Comparison of ENCODE assay signal across 9 mouse cellular contexts in the genomic region with DNA sequence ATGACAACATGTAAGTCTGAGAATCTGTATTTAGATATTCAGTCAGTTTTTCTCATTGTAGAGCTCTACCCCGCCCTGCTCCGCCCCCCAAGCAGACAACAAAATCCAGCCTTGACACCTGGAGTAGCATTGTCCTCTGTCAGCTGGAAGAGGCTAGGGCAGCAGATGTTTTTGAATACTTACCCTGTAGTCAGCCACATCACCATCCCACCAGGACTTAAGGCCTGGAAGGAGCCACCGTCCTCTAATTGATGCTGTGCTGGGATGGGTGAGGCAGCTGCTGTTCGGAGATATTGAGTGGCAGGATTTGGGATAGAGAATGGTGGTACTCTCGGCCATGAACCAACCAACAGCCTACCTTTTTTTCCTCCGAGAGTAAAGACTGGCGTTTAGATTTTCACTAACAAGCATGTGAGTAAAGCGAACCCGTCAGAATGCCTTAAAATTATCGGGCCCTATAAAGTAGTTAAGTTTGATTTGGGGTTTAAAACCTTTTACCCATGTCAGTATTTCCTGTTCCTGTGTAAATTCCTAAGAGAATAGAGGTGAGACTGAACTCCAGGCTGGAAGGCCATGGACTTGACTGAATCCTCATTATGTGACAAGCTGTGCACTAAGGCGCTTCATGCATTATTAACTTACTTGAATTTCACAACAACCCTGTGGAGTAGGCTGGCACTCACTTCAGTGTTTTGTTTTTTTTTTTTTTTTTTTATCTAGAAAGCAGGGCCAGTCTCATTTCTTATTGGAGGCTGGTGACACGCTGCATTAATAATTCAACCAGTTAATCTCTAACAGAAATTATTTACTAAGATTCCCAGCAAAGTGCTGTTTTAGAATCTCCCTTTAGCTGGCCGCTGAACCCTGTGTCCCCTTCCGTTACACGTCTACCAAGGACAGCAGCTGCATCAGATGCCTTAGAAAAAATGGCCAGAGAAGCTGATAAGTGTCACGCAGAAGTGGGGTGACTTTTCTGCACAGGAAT. TPM values are rescaled to one million over a fixed set of nuclear protein-coding genes. Genes with fewer than 3 reads are reported as not detected.
A peak's percentile ranks its signal among the peaks of the same experiment; 100 is the strongest.
DNase-seq lines count a peak whose midpoint lies in the region; ATAC-seq lines count a peak whose summit lies in the region.
"Had no signal": no experiment of that assay in that cellular context is flagged by ENCODE, and none has a peak within 500 bp of the region (broad histone marks: within the 10 kb centered on the region; RNA-seq: fewer than 3 reads in every experiment).

No protein-coding gene starts in this region.

- 0 out of 2 replicates have a peak overlapping the region, but pooled peaks have one; percentile 35 for H3K9ac ChIP-seq in hindbrain, embryonic 14.5 days
- peak overlapping the region; percentile 28; the same call in 1 of the 2 replicates for H3K9ac ChIP-seq in midbrain, embryonic 11.5 days (ENCODE audit: low read length)
- H3K9ac ChIP-seq: heart, embryonic 15.5 days had no signal

- no peaks in the 10 kb centered on the region for H3K27me3 ChIP-seq in hindbrain, embryonic 14.5 days (ENCODE audit: control insufficient read depth, insufficient read depth, low read length)
- no peaks in the 10 kb centered on the region for H3K27me3 ChIP-seq in midbrain, embryonic 11.5 days (ENCODE audit: control insufficient read depth, insufficient read depth, low read length)
- H3K27me3 ChIP-seq: heart, embryonic 15.5 days had no signal

- peaks cover 43% of the 10 kb centered on the region for H3K4me1 ChIP-seq in hindbrain, embryonic 14.5 days (replicated peaks; ENCODE audit: control insufficient read depth, insufficient read depth, low read length)
- peaks cover 38% of the 10 kb centered on the region for H3K4me1 ChIP-seq in midbrain, embryonic 11.5 days (ENCODE audit: control insufficient read depth, insufficient read depth, low read length)
- H3K4me1 ChIP-seq: heart, embryonic 15.5 days had no signal

- WGBS in hindbrain, embryonic 14.5 days, result 20% methylated on average over 16 of the region's 16 CpGs
- 22% methylated on average over 16 of the region's 16 CpGs for WGBS in midbrain, embryonic 11.5 days

- no peaks in the 10 kb centered on the region for H3K9me3 ChIP-seq in hindbrain, embryonic 14.5 days (ENCODE audit: control insufficient read depth, low read length)
- H3K9me3 ChIP-seq in midbrain, embryonic 11.5 days (ENCODE audit: control insufficient read depth, low read length), result no peaks in the 10 kb centered on the region
- H3K9me3 ChIP-seq: heart, embryonic 15.5 days had no signal

- peak; percentile 46 for ATAC-seq in hindbrain, embryonic 14.5 days (ENCODE audit: low FRiP score)
- ATAC-seq in midbrain, embryonic 11.5 days (ENCODE audit: low FRiP score), result peak; percentile 48

- DNase-seq in ES-CJ7 (ENCODE audit: low read depth, low spot score) (peak; percentile 43), R1 (ENCODE audit: low read depth, low spot score) (peak; percentile 81)
- DNase-seq in hindbrain, embryonic 14.5 days (ENCODE audit: low spot score), result no peak
- DNase-seq in midbrain, embryonic 11.5 days (ENCODE audit: low spot score, missing footprints), result peak; percentile 91
- no peak for DNase-seq in heart, adult 8-10 months (ENCODE audit: low spot score)
- no peak for DNase-seq in spleen, adult 18-20 months
- DNase-seq in thymus, postnatal 0 days (ENCODE audit: low spot score), result no peak
- no peak for DNase-seq in thymus, postnatal 4 days

- no peaks in the 10 kb centered on the region for H3K36me3 ChIP-seq in hindbrain, embryonic 14.5 days (replicated peaks; ENCODE audit: control insufficient read depth, insufficient read depth)
- peaks cover 3% of the 10 kb centered on the region; the same call in 1 of the 2 replicates for H3K36me3 ChIP-seq in midbrain, embryonic 11.5 days (ENCODE audit: control insufficient read depth, insufficient read depth, low read length)
- H3K36me3 ChIP-seq: heart, embryonic 15.5 days had no signal

- H3K4me2 ChIP-seq in hindbrain, embryonic 14.5 days (replicated peaks), result peak overlapping the region; percentile 39
- peak overlapping the region; percentile 41 for H3K4me2 ChIP-seq in midbrain, embryonic 11.5 days
- H3K4me2 ChIP-seq: heart, embryonic 15.5 days had no signal

- H3K4me3 ChIP-seq in hindbrain, embryonic 14.5 days (replicated peaks; ENCODE audit: low read length), result no peak overlapping the region
- H3K4me3 ChIP-seq in midbrain, embryonic 11.5 days (ENCODE audit: low read depth, low read length), result no peak overlapping the region
- H3K4me3 ChIP-seq: heart, embryonic 15.5 days had no signal

- peak overlapping the region; percentile 87 for H3K27ac ChIP-seq in hindbrain, embryonic 14.5 days
- peak overlapping the region; percentile 96 for H3K27ac ChIP-seq in midbrain, embryonic 11.5 days (ENCODE audit: low read depth, low read length)
- H3K27ac ChIP-seq: heart, embryonic 15.5 days had no signal

RNA-seq across cellular contexts. Expression of a gene that starts 13.0 kb away (rescaled TPM):
- polyA plus RNA-seq in hindbrain, embryonic 14.5 days (2014; fragmentation: Nextera tagmentation; extraction: Ambion mirVana), result 68.6 and 69.9 TPM in 2 replicates
- 46.3 and 47.0 TPM in 2 replicates for polyA plus RNA-seq in midbrain, embryonic 11.5 days (2014; fragmentation: Nextera tagmentation; extraction: Ambion mirVana)
- 10 to 100 TPM; 51.8 to 58.4 (median 54.5) TPM for total RNA-seq in heart, adult 8-10 months (2022)
- 22.5 and 22.7 TPM in 2 replicates for polyA plus RNA-seq in thymus, postnatal 0 days (2015; fragmentation: Nextera tagmentation; extraction: Ambion mirVana)

Comparison
In these comparisons a context has a peak if more than half of its experiments do, and no peak if none do; other contexts are left out.
1. DNase-seq: peak in ES-CJ7 (single experiment), R1 (single experiment) and midbrain, embryonic 11.5 days (single experiment); none in hindbrain, embryonic 14.5 days (single experiment), heart, adult 8-10 months (single experiment), spleen, adult 18-20 months (0 of 2), thymus, postnatal 0 days (single experiment) and thymus, postnatal 4 days (single experiment).